Mouse (Mus musculus) megakaryocyte, embryonic 14.5 days (primary cell): ENCODE results near the gene Shank2.

Experiments
- FLI1 ChIP-seq: IDR thresholded peaks from 2 replicates; pipeline ENCODE4 v1.6.1; 2012; ENCODE audit warnings: low read length, inconsistent platforms, mixed read lengths
- GATA1 ChIP-seq: IDR thresholded peaks from 3 replicates; pipeline ENCODE4 v1.6.1; 2012; ENCODE audit warnings: mixed read lengths, low read length, inconsistent platforms, borderline replicate concordance

- TF ChIP-seq GATA1: no peak
- TF ChIP-seq FLI1: no peak
Measured at GRCm38 (mm10) chr7:144235523-144235922, 233.8 kb downstream of the Shank2 start.
